ENCODE assay signal across 10 mouse cellular contexts in the genomic region with DNA sequence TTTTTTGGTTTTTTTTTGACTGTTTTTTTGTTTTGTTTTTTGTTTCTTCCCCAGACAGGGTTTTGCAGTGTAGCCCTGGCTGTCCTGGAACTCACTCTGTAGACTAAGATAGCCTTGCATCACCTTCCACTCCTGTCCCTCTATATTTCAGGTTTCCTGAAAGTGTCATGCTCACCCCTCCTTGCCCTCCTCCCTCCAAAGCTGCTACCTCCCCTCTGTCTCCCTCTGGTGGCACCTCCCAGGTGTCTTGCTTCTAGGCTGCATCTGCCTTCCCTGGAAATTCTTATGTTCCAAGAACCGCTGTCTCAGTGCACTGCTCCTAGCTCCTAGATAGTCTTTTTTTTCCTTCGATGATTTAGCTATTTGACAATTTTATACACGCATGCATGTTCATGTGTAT. TPM values are rescaled to one million over a fixed set of nuclear protein-coding genes. Genes with fewer than 3 reads are reported as not detected.
DNase-seq lines count a peak whose midpoint lies in the region; ATAC-seq and TF ChIP-seq lines count a peak whose summit lies in the region.
"Had no signal": no experiment of that assay in that cellular context is flagged by ENCODE, and none has a peak within 500 bp of the region (broad histone marks: within the 10 kb centered on the region; RNA-seq: fewer than 3 reads in every experiment).

No protein-coding gene starts in this region.

- H3K9ac ChIP-seq in forebrain, postnatal 0 days, result no peak overlapping the region
- H3K9ac ChIP-seq in forebrain, embryonic 13.5 days, result no peak overlapping the region
- no peak overlapping the region for H3K9ac ChIP-seq in lung, postnatal 0 days (replicated peaks; ENCODE audit: low read depth)
- H3K9ac ChIP-seq: embryonic facial prominence, embryonic 12.5 days had no signal

- no peaks in the 10 kb centered on the region for H3K9me3 ChIP-seq in forebrain, postnatal 0 days (ENCODE audit: low read length)
- no peaks in the 10 kb centered on the region for H3K9me3 ChIP-seq in forebrain, embryonic 13.5 days (replicated peaks)
- no peaks in the 10 kb centered on the region for H3K9me3 ChIP-seq in lung, postnatal 0 days (ENCODE audit: low read length)
- H3K9me3 ChIP-seq: embryonic facial prominence, embryonic 12.5 days had no signal

- ATAC-seq in forebrain, postnatal 0 days, result no peak
- ATAC-seq in forebrain, embryonic 13.5 days, result no peak
- ATAC-seq in lung, postnatal 0 days, result no peak
- ATAC-seq in megakaryocyte-erythroid progenitor cell, adult 5-6 weeks (replicated peaks; ENCODE audit: low FRiP score, low TSS enrichment, poor library complexity, severe bottlenecking), result no peak

- no peak for DNase-seq in forebrain, postnatal 0 days
- DNase-seq in lung, postnatal 0 days (ENCODE audit: low spot score), result peak; percentile 19
- no peak for DNase-seq in lung, postnatal 14 days
- DNase-seq in Muller cell, postnatal 12 days (ENCODE audit: inconsistent ontology term), result peak; percentile 24
- DNase-seq in naive thymus-derived CD4-positive, alpha-beta T cell, adult 2 months (ENCODE audit: low read depth), result peak; percentile 27
- no peak for DNase-seq in cerebellum, adult 11 months

- TF ChIP-seq CTCF in forebrain, postnatal 0 days (IDR thresholded peaks at IDR 0.05; ENCODE audit: low read depth), result peak; percentile 48
- TF ChIP-seq CTCF in lung, postnatal 0 days (IDR thresholded peaks at IDR 0.05), result peak; percentile 49

- no peak overlapping the region for H3K4me3 ChIP-seq in forebrain, postnatal 0 days (ENCODE audit: low read depth, low read length)
- H3K4me3 ChIP-seq in forebrain, embryonic 13.5 days, result no peak overlapping the region
- H3K4me3 ChIP-seq in lung, postnatal 0 days (ENCODE audit: low read depth, low read length), result no peak overlapping the region
- H3K4me3 ChIP-seq: embryonic facial prominence, embryonic 12.5 days had no signal

- no peak overlapping the region for H3K4me2 ChIP-seq in forebrain, postnatal 0 days (ENCODE audit: low read depth)
- no peak overlapping the region for H3K4me2 ChIP-seq in forebrain, embryonic 13.5 days
- no peak overlapping the region for H3K4me2 ChIP-seq in lung, postnatal 0 days (replicated peaks; ENCODE audit: low read depth, low read length)
- H3K4me2 ChIP-seq: embryonic facial prominence, embryonic 12.5 days had no signal

- 65% methylated on average over 3 of the region's 3 CpGs for WGBS in forebrain, postnatal 0 days
- 57% methylated on average over 3 of the region's 3 CpGs for whole genome bisulfite sequencing in forebrain, embryonic 13.5 days
- 68% methylated on average over 3 of the region's 3 CpGs for WGBS in lung, postnatal 0 days

- H3K36me3 ChIP-seq in forebrain, postnatal 0 days (ENCODE audit: insufficient read depth), result peaks cover 19% of the 10 kb centered on the region
- peaks cover 29% of the 10 kb centered on the region for H3K36me3 ChIP-seq in forebrain, embryonic 13.5 days (ENCODE audit: poor library complexity, severe bottlenecking)
- peaks cover 9% of the 10 kb centered on the region; the same call in 1 of the 2 replicates for H3K36me3 ChIP-seq in lung, postnatal 0 days (ENCODE audit: insufficient read depth, low read length)

- H3K27ac ChIP-seq in forebrain, postnatal 0 days (ENCODE audit: low read depth, low read length), result no peak overlapping the region
- H3K27ac ChIP-seq in forebrain, embryonic 13.5 days, result no peak overlapping the region
- H3K27ac ChIP-seq in lung, postnatal 0 days (ENCODE audit: low read length), result no peak overlapping the region
- H3K27ac ChIP-seq: embryonic facial prominence, embryonic 12.5 days; macrophage had no signal

- H3K27me3 ChIP-seq in forebrain, postnatal 0 days (ENCODE audit: insufficient read depth, low read length), result no peaks in the 10 kb centered on the region
- H3K27me3 ChIP-seq in forebrain, embryonic 13.5 days, result no peaks in the 10 kb centered on the region
- no peaks in the 10 kb centered on the region for H3K27me3 ChIP-seq in lung, postnatal 0 days (replicated peaks; ENCODE audit: insufficient read depth, low read length)
- H3K27me3 ChIP-seq: embryonic facial prominence, embryonic 12.5 days had no signal

- no peaks in the 10 kb centered on the region for H3K4me1 ChIP-seq in forebrain, postnatal 0 days (ENCODE audit: insufficient read depth)
- H3K4me1 ChIP-seq in forebrain, embryonic 13.5 days, result no peaks in the 10 kb centered on the region
- H3K4me1 ChIP-seq in lung, postnatal 0 days (ENCODE audit: insufficient read depth, low read depth, low read length), result no peaks in the 10 kb centered on the region
- H3K4me1 ChIP-seq: embryonic facial prominence, embryonic 12.5 days had no signal

- TF ChIP-seq EP300 in lung, postnatal 0 days (IDR thresholded peaks at IDR 0.05), result no peak

RNA-seq across cellular contexts. Expression of a gene that starts 11.9 kb away (rescaled TPM):
- 1,921 and 1,968 TPM in 2 replicates for total RNA-seq in forebrain, postnatal 0 days (2014; rRNA removed)
- 1,724 and 1,908 TPM in 2 replicates for polyA plus RNA-seq in forebrain, postnatal 0 days (2015; fragmentation: Nextera tagmentation; extraction: Ambion mirVana)
- 2,754 and 3,239 TPM in 2 replicates for polyA plus RNA-seq in forebrain, embryonic 13.5 days (2015; fragmentation: Nextera tagmentation; extraction: Ambion mirVana)
- polyA plus RNA-seq in lung, postnatal 0 days (2015; fragmentation: Nextera tagmentation; extraction: Ambion mirVana), result 1,264 and 1,361 TPM in 2 replicates
- total RNA-seq in megakaryocyte-erythroid progenitor cell, adult 5-6 weeks (2014; fragmentation: Nextera tagmentation), result 2,834 and 3,273 TPM in 2 replicates
- total RNA-seq in megakaryocyte-erythroid progenitor cell, adult 5-6 weeks (2017), result 4,983 and 7,914 TPM in 2 replicates

RNA-seq across cellular contexts. Expression of a gene that starts 44.0 kb away (rescaled TPM):
- 44.9 and 59.0 TPM in 2 replicates for total RNA-seq in forebrain, postnatal 0 days (2014; rRNA removed)
- 110 and 116 TPM in 2 replicates for polyA plus RNA-seq in forebrain, postnatal 0 days (2015; fragmentation: Nextera tagmentation; extraction: Ambion mirVana)
- polyA plus RNA-seq in forebrain, embryonic 13.5 days (2015; fragmentation: Nextera tagmentation; extraction: Ambion mirVana), result 78.5 and 84.4 TPM in 2 replicates
- polyA plus RNA-seq in lung, postnatal 0 days (2015; fragmentation: Nextera tagmentation; extraction: Ambion mirVana), result 43.4 and 50.4 TPM in 2 replicates
- 36.5 and 52.7 TPM in 2 replicates for total RNA-seq in megakaryocyte-erythroid progenitor cell, adult 5-6 weeks (2014; fragmentation: Nextera tagmentation)
- total RNA-seq in megakaryocyte-erythroid progenitor cell, adult 5-6 weeks (2017), result 13.2 TPM in 2 replicates

RNA-seq across cellular contexts. Expression of a gene that starts 44.3 kb away (rescaled TPM):
- total RNA-seq in forebrain, postnatal 0 days (2014; rRNA removed), result 37.6 and 40.3 TPM in 2 replicates
- polyA plus RNA-seq in forebrain, postnatal 0 days (2015; fragmentation: Nextera tagmentation; extraction: Ambion mirVana), result 54.3 and 54.7 TPM in 2 replicates
- 60.5 and 64.7 TPM in 2 replicates for polyA plus RNA-seq in forebrain, embryonic 13.5 days (2015; fragmentation: Nextera tagmentation; extraction: Ambion mirVana)
- 18.0 and 19.3 TPM in 2 replicates for polyA plus RNA-seq in lung, postnatal 0 days (2015; fragmentation: Nextera tagmentation; extraction: Ambion mirVana)
- 21.2 and 25.6 TPM in 2 replicates for total RNA-seq in megakaryocyte-erythroid progenitor cell, adult 5-6 weeks (2014; fragmentation: Nextera tagmentation)
- 17.2 and 19.1 TPM in 2 replicates for total RNA-seq in megakaryocyte-erythroid progenitor cell, adult 5-6 weeks (2017)

Comparison
In these comparisons a context has a peak if more than half of its experiments do, and no peak if none do; other contexts are left out.
1. DNase-seq: peak in lung, postnatal 0 days (single experiment), Muller cell, postnatal 12 days (single experiment) and naive thymus-derived CD4-positive, alpha-beta T cell, adult 2 months (single experiment); none in forebrain, postnatal 0 days (single experiment), lung, postnatal 14 days (single experiment) and cerebellum, adult 11 months (single experiment).